Mouse (Mus musculus) right cerebral cortex, adult 2 months (tissue): ENCODE results near the gene Kdm4d.
"Not testable (repeated sequence)": the region's sequence is repeated elsewhere in the genome, so short reads cannot be mapped to it uniquely, and the experiment has no call there.

Source experiments
- DNase-seq, 2 experiments: peaks; one replicate each; pipeline ENCODE4 v3.0.0; 2021 to 2022; ENCODE audit warnings: low spot score in 2 of 2

Gene Kdm4d

GRCm38 (mm10) chr9:14500023-14500915, at the start of gene Kdm4d, which contains the start of gene Cwc15:
Gene Kdm4d (minus strand): TSS chr9:14500482.
Gene Cwc15 (plus strand): TSS chr9:14500617.
- DNase-seq, result peak; percentile 97 to 99

- no peak for DNase-seq
Observed at GRCm38 (mm10) chr9:14548366-14548761, 48.1 kb upstream of the Kdm4d start.

- no peak for DNase-seq
Observed at GRCm38 (mm10) chr9:14547584-14548365, 47.5 kb upstream of the Kdm4d start.

GRCm38 (mm10) chr9:14544034-14544757, 43.9 kb upstream of the Kdm4d start:
- no peak for DNase-seq

- no peak for DNase-seq
Observed at GRCm38 (mm10) chr9:14534833-14535456, 34.7 kb upstream of the Kdm4d start.

GRCm38 (mm10) chr9:14533659-14534058, 33.4 kb upstream of the Kdm4d start:
- no peak for DNase-seq

GRCm38 (mm10) chr9:14532283-14532682, 32.0 kb upstream of the Kdm4d start:
- no peak for DNase-seq

GRCm38 (mm10) chr9:14530004-14530403, 29.7 kb upstream of the Kdm4d start:
- DNase-seq, result no peak

GRCm38 (mm10) chr9:14523408-14524043, 23.2 kb upstream of the Kdm4d start:
- DNase-seq, result peak; percentile 87 to 90

GRCm38 (mm10) chr9:14521695-14522094, 21.4 kb upstream of the Kdm4d start:
- DNase-seq, result no peak

- no peak for DNase-seq
Observed at GRCm38 (mm10) chr9:14520971-14521670, 20.8 kb upstream of the Kdm4d start.

- DNase-seq, result no peak
Observed at GRCm38 (mm10) chr9:14518105-14518504, 17.8 kb upstream of the Kdm4d start.

GRCm38 (mm10) chr9:14517296-14517695, 17.0 kb upstream of the Kdm4d start:
- DNase-seq, result no peak

- peak; percentile 54 to 59 for DNase-seq
Observed at GRCm38 (mm10) chr9:14512633-14513445, 12.6 kb upstream of the Kdm4d start.

- DNase-seq, result no peak
Observed at GRCm38 (mm10) chr9:14500916-14501424, 688 bp upstream of the Kdm4d start.

GRCm38 (mm10) chr9:14498896-14499705, 1.2 kb downstream of the Kdm4d start:
- DNase-seq, result no peak

- not testable (repeated sequence) for DNase-seq
Observed at GRCm38 (mm10) chr9:14463668-14464067, 36.6 kb downstream of the Kdm4d start.

- not testable (repeated sequence) for DNase-seq
Observed at GRCm38 (mm10) chr9:14462536-14462935, 37.7 kb downstream of the Kdm4d start.
